In the genomic region with DNA sequence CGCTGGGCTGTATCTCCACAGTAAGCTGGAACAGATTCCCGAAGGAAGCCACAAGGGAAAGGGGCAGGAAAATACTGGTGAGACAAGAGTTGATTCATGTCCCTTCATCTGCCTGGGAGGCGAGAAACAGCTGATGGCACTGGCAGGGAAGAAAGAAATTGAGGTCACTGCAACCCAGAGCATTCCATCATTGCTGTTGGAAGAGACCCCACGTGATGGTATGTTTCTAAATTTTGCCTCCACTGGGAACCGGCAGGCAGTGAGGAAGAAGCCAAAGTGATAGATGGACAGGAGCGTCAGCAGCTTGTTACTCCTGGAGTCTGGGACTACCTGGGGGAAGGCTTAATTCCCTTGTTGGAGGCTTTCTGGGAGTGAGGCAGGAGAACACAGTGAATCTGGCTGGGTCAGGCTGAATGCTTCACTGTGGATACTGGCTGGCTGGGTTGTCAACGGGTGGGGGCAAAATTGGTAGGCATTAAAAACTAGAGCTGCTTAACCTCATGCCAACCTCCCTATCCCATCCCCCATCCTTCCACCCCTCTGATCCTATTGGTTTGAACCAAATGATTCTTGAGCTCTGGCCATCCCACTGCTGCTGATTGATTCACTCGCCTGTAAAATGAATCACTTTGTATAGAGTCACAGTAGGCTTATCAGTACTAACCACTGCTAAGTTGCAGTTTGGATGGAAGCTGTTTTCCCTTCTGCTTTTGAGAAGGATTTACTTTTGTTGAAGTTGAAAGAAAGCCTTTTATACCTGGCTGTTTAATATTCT, we compare ENCODE assay signal across 8 mouse cellular contexts.
A peak's percentile ranks its signal among the peaks of the same experiment; 100 is the strongest.
DNase-seq lines count a peak whose midpoint lies in the region; ATAC-seq and TF ChIP-seq lines count a peak whose summit lies in the region.

No protein-coding gene starts in this region.

- H3K27me3 ChIP-seq in MEL (ENCODE audit: control insufficient read depth in 1 of 2, insufficient read depth in 2 of 2, low read length in 2 of 2): no peaks in the 10 kb centered on the region
- H3K27me3 ChIP-seq in forebrain, embryonic 16.5 days (replicated peaks; ENCODE audit: control insufficient read depth, insufficient read depth, low read length): no peaks in the 10 kb centered on the region
- H3K27me3 ChIP-seq in hindbrain, embryonic 14.5 days (ENCODE audit: control insufficient read depth, insufficient read depth, low read length): no peaks in the 10 kb centered on the region
- no peaks in the 10 kb centered on the region for H3K27me3 ChIP-seq in midbrain, embryonic 14.5 days (ENCODE audit: control insufficient read depth, insufficient read depth, low read length)

- no peak overlapping the region for H3K27ac ChIP-seq in MEL (ENCODE audit: control insufficient read depth, low read depth, low read length)
- H3K27ac ChIP-seq in forebrain, embryonic 16.5 days (ENCODE audit: low read length): peak overlapping the region; percentile 85
- peak overlapping the region; percentile 94 for H3K27ac ChIP-seq in hindbrain, embryonic 14.5 days
- peak overlapping the region; percentile 89 for H3K27ac ChIP-seq in midbrain, embryonic 14.5 days (replicated peaks; ENCODE audit: low read depth, low read length)

- no peaks in the 10 kb centered on the region for H3K9me3 ChIP-seq in MEL (replicated peaks; ENCODE audit: insufficient read depth, low read length)
- no peaks in the 10 kb centered on the region for H3K9me3 ChIP-seq in forebrain, embryonic 16.5 days (ENCODE audit: control insufficient read depth, low read length)
- no peaks in the 10 kb centered on the region for H3K9me3 ChIP-seq in hindbrain, embryonic 14.5 days (ENCODE audit: control insufficient read depth, low read length)
- no peaks in the 10 kb centered on the region for H3K9me3 ChIP-seq in midbrain, embryonic 14.5 days (ENCODE audit: control insufficient read depth, low read length)

- TF ChIP-seq CTCF in MEL (IDR thresholded peaks at IDR 0.05 in 2 of 3, conservative IDR thresholded peaks at IDR 0.05 in 1 of 3; ENCODE audit: control insufficient read depth in 1 of 3, insufficient read depth in 1 of 3, low read depth in 2 of 3, low read length in 3 of 3, poor library complexity in 1 of 3, severe bottlenecking in 1 of 3): no peak

- H3K9ac ChIP-seq in MEL (ENCODE audit: control insufficient read depth, low read depth, low read length, poor library complexity, severe bottlenecking): no peak overlapping the region
- peak overlapping the region; percentile 74 for H3K9ac ChIP-seq in forebrain, embryonic 16.5 days (replicated peaks; ENCODE audit: low read depth, low read length)
- H3K9ac ChIP-seq in hindbrain, embryonic 14.5 days: peak overlapping the region; percentile 77
- H3K9ac ChIP-seq in midbrain, embryonic 14.5 days (replicated peaks; ENCODE audit: low read length): peak overlapping the region; percentile 68

- peak; percentile 69 for ATAC-seq in forebrain, embryonic 16.5 days
- peak; percentile 81 for ATAC-seq in hindbrain, embryonic 14.5 days (ENCODE audit: low FRiP score)
- peak; percentile 82 for ATAC-seq in midbrain, embryonic 14.5 days (ENCODE audit: low FRiP score, low TSS enrichment)

- peak; percentile 19 for DNase-seq in MEL (ENCODE audit: low read depth, low spot score)
- DNase-seq in cerebellum, adult 11-12 months: peak; percentile 90
- peak; percentile 75 for DNase-seq in hindbrain, embryonic 14.5 days (ENCODE audit: low spot score)
- peak; percentile 84 for DNase-seq in midbrain, embryonic 14.5 days
- no peak for DNase-seq in spleen, postnatal 10 days (ENCODE audit: low spot score in 2 of 2)
- DNase-seq in c-Kit-positive CD71-positive TER-119-positive erythroid progenitor cells, embryonic 14.5 days (ENCODE audit: low spot score): no peak
- DNase-seq in spleen, postnatal 36 days (ENCODE audit: low spot score in 2 of 2): no peak

- 18% methylated on average over 8 of the region's 8 CpGs for WGBS in forebrain, embryonic 16.5 days
- 10% methylated on average over 8 of the region's 8 CpGs for WGBS in hindbrain, embryonic 14.5 days
- WGBS in midbrain, embryonic 14.5 days: 16% methylated on average over 8 of the region's 8 CpGs

- TF ChIP-seq POLR2A in MEL (IDR thresholded peaks at IDR 0.05; ENCODE audit: control insufficient read depth in 1 of 2, insufficient read depth in 1 of 2, low read depth in 1 of 2, low read length in 2 of 2, poor library complexity in 1 of 2): no peak

- H3K36me3 ChIP-seq in MEL (ENCODE audit: control insufficient read depth in 1 of 2, insufficient read depth in 2 of 2, low read length in 2 of 2): peaks cover 0 to 3% of the 10 kb centered on the region in 2 experiments; a peak in 2 of 4 replicates
- H3K36me3 ChIP-seq in forebrain, embryonic 16.5 days (ENCODE audit: control insufficient read depth, insufficient read depth): no peaks in the 10 kb centered on the region
- H3K36me3 ChIP-seq in hindbrain, embryonic 14.5 days (replicated peaks; ENCODE audit: control insufficient read depth, insufficient read depth): 0 out of 2 replicates have a peak, but pooled peaks cover 6% of the 10 kb centered on the region
- no peaks in the 10 kb centered on the region for H3K36me3 ChIP-seq in midbrain, embryonic 14.5 days (ENCODE audit: control insufficient read depth, insufficient read depth, low read length)

- H3K4me2 ChIP-seq in forebrain, embryonic 16.5 days (ENCODE audit: low read length): peak overlapping the region; percentile 67
- peak overlapping the region; percentile 65 for H3K4me2 ChIP-seq in hindbrain, embryonic 14.5 days (replicated peaks)
- H3K4me2 ChIP-seq in midbrain, embryonic 14.5 days (ENCODE audit: low read length): peak overlapping the region; percentile 73

- no peak for TF ChIP-seq RAD21 in MEL (IDR thresholded peaks at IDR 0.05; ENCODE audit: low read depth, low read length)

- H3K4me1 ChIP-seq in MEL (ENCODE audit: control insufficient read depth in 1 of 2, insufficient read depth in 2 of 2, low read length in 2 of 2): no peaks in the 10 kb centered on the region
- peaks cover 40% of the 10 kb centered on the region for H3K4me1 ChIP-seq in forebrain, embryonic 16.5 days (replicated peaks; ENCODE audit: control insufficient read depth, insufficient read depth, low read length)
- H3K4me1 ChIP-seq in hindbrain, embryonic 14.5 days (replicated peaks; ENCODE audit: control insufficient read depth, insufficient read depth, low read length): peaks cover 53% of the 10 kb centered on the region
- peaks cover 50% of the 10 kb centered on the region for H3K4me1 ChIP-seq in midbrain, embryonic 14.5 days (ENCODE audit: control insufficient read depth, insufficient read depth, low read length)

- H3K4me3 ChIP-seq in MEL (ENCODE audit: control insufficient read depth in 1 of 2, insufficient read depth in 1 of 2, low read depth in 2 of 2, low read length in 2 of 2): no peak overlapping the region
- peak overlapping the region; percentile 52 for H3K4me3 ChIP-seq in forebrain, embryonic 16.5 days (replicated peaks; ENCODE audit: low read length)
- peak overlapping the region; percentile 45 for H3K4me3 ChIP-seq in hindbrain, embryonic 14.5 days (replicated peaks; ENCODE audit: low read length)
- peak overlapping the region; percentile 39 for H3K4me3 ChIP-seq in midbrain, embryonic 14.5 days (replicated peaks; ENCODE audit: low read depth, low read length)

- H3K79me2 ChIP-seq in MEL (ENCODE audit: control insufficient read depth, insufficient read depth, low read length, poor library complexity): no peaks in the 10 kb centered on the region

- TF ChIP-seq EP300 in MEL (IDR thresholded peaks at IDR 0.05; ENCODE audit: low read depth in 1 of 2, low read length in 2 of 2): no peak

TF ChIP-seq in MEL, 35 proteins besides CTCF, POLR2A, EP300 and RAD21:
- TF ChIP-seq NRF1 (IDR thresholded peaks at IDR 0.05; ENCODE audit: insufficient read depth, low read depth, low read length, poor library complexity, severe bottlenecking) (no peak), GATA1 (IDR thresholded peaks at IDR 0.05; ENCODE audit: low read depth, low read length) (peak; percentile 9; the same call in 1 of the 2 replicates)

Comparison
In these comparisons a context has a peak if more than half of its experiments do, and no peak if none do; other contexts are left out.
1. DNase-seq: peak in MEL (single experiment), cerebellum, adult 11-12 months (single experiment), hindbrain, embryonic 14.5 days (single experiment) and midbrain, embryonic 14.5 days (single experiment); none in spleen, postnatal 10 days (0 of 2), c-Kit-positive CD71-positive TER-119-positive erythroid progenitor cells, embryonic 14.5 days (single experiment) and spleen, postnatal 36 days (0 of 2).
2. H3K4me3 ChIP-seq: peak in forebrain, embryonic 16.5 days (single experiment), hindbrain, embryonic 14.5 days (single experiment) and midbrain, embryonic 14.5 days (single experiment); none in MEL (0 of 2).
3. Peak in every context shown above with its lines, with median percentiles within 50 percentile points of each other: ATAC-seq and H3K4me2 ChIP-seq.